Mouse (Mus musculus) heart, postnatal 10 days (tissue): ENCODE measurements at regions not wholly inside any gene's neighbourhood (a gene's known extent, or its start where the extent isn't known, plus 50 kb on each side); places are given as distances from the start of the nearest gene placed in this dataset.

Experiments
- DNase-seq, 2 experiments: peaks; one replicate each; pipeline ENCODE4 v3.0.0; 2021
- intact Hi-C: fragments of 180-260 bp; cut with DNase I; formaldehyde crosslinking; loops from one replicate; pipeline ENCODE4 v1.15.1; 2025

- no peak for DNase-seq
- intact Hi-C loops: no loop called here
Measured at GRCm38 (mm10) chr3:36743399-36743798, 53.4 kb upstream of the Trpc3 start.

- peak; percentile 20 to 36 for DNase-seq
- intact Hi-C loops: no loop called here
Measured at GRCm38 (mm10) chr3:36754358-36754950, 64.5 kb upstream of the Trpc3 start.

GRCm38 (mm10) chr3:36762065-36762653, 72.2 kb upstream of the Trpc3 start:
- no peak for DNase-seq
- intact Hi-C loops: no loop called here

- intact Hi-C loops: no loop called here
- DNase-seq: no peak
Measured at GRCm38 (mm10) chr3:36762847-36763246, 72.9 kb upstream of the Trpc3 start.

- intact Hi-C loops: no loop called here
- DNase-seq: no peak
Measured at GRCm38 (mm10) chr3:36764741-36765140, 74.8 kb upstream of the Trpc3 start.

GRCm38 (mm10) chr3:36770096-36770495, 80.1 kb upstream of the Trpc3 start:
- intact Hi-C loops: no loop called here
- DNase-seq: peak in 1 of 2 experiments; percentile 22

GRCm38 (mm10) chr3:36771011-36771410, 81.0 kb upstream of the Trpc3 start:
- intact Hi-C loops: no loop called here

GRCm38 (mm10) chr3:36774023-36774422, 84.1 kb upstream of the Trpc3 start:
- intact Hi-C loops: no loop called here
- DNase-seq: no peak

More at GRCm38 (mm10) chr3:36771011-36771410, 81.0 kb upstream of the Trpc3 start:
- no peak for DNase-seq

- intact Hi-C loops: loop anchor here (5.0 kb wide), 1 partner anchor 91 kb away; no protein-coding TSS in a partner anchor
- no peak for DNase-seq
Measured at GRCm38 (mm10) chr3:36778448-36778847, 84.5 kb upstream of the 4932438A13Rik start.

GRCm38 (mm10) chr3:36786581-36786980, 76.3 kb upstream of the 4932438A13Rik start:
- intact Hi-C loops: no loop called here
- no peak for DNase-seq

- intact Hi-C loops: no loop called here
- no peak for DNase-seq
Measured at GRCm38 (mm10) chr3:36790245-36790644, 72.7 kb upstream of the 4932438A13Rik start.

GRCm38 (mm10) chr3:36797025-36797424, 65.9 kb upstream of the 4932438A13Rik start:
- DNase-seq: no peak

GRCm38 (mm10) chr3:36798160-36798823, 64.6 kb upstream of the 4932438A13Rik start:
- no peak for DNase-seq
- intact Hi-C loops: no loop called here

More at GRCm38 (mm10) chr3:36797025-36797424, 65.9 kb upstream of the 4932438A13Rik start:
- intact Hi-C loops: no loop called here

GRCm38 (mm10) chr3:36810528-36810927, 52.4 kb upstream of the 4932438A13Rik start:
- intact Hi-C loops: no loop called here
- DNase-seq: no peak
